Mouse (Mus musculus) bone marrow, adult 2 months (tissue): Measurements from ENCODE around the gene Panx3. TPM values are rescaled to one million over a fixed set of nuclear protein-coding genes. Genes with fewer than 3 reads are reported as not detected.

ENCODE experiments used
- H3K27ac ChIP-seq: fragments of 200-500 bp; 2 replicates; pipeline ENCODE4 v1.5.1; 2012; ENCODE audit warnings: low read depth, mild to moderate bottlenecking, control low read depth, inconsistent platforms, low read length; ENCODE audit not compliant: control insufficient read depth, poor library complexity, insufficient read depth
- H3K4me1 ChIP-seq: fragments of 200-500 bp; 2 replicates; pipeline ENCODE4 v1.6.1; 2011; ENCODE audit warnings: low read length; ENCODE audit not compliant: control insufficient read depth, insufficient read depth
- H3K4me3 ChIP-seq: fragments of 200-500 bp; replicated peaks from 2 replicates; pipeline ENCODE3; 2011; ENCODE audit warnings: mild to moderate bottlenecking, low read depth, low read length, control low read depth; ENCODE audit not compliant: control insufficient read depth
- CTCF ChIP-seq: fragments of 200-500 bp; IDR thresholded peaks from 2 replicates; pipeline ENCODE4 v1.5.1; 2011; ENCODE audit warnings: low read length, control low read depth; ENCODE audit not compliant: control insufficient read depth, insufficient read depth
- POLR2A ChIP-seq: fragments of 200-500 bp; IDR thresholded peaks from 2 replicates; pipeline ENCODE4 v1.6.1; 2011; ENCODE audit warnings: low read depth, mild to moderate bottlenecking, control low read depth, low read length, borderline replicate concordance; ENCODE audit not compliant: control insufficient read depth
- WGBS: fragments of 180-500 bp; shearing (Covaris S2); methylation state at CpG from one replicate; pipeline ENCODE4 v1.1.7; 2018; 5-methylcytosine and 5-hydroxymethylcytosine counted together
- polyA plus RNA-seq: library from polyadenylated mRNA; stranded (reverse); fragments of >200 nt; gene quantifications from 2 replicates; pipeline ENCODE4 v1.2.4, GENCODE M21; 2011; ENCODE audit warnings: low replicate concordance; ENCODE audit not compliant: missing spikeins, insufficient read depth, insufficient read length

The Panx3 gene
- polyA plus RNA-seq, 1 experiment, result not detected

DNA sequence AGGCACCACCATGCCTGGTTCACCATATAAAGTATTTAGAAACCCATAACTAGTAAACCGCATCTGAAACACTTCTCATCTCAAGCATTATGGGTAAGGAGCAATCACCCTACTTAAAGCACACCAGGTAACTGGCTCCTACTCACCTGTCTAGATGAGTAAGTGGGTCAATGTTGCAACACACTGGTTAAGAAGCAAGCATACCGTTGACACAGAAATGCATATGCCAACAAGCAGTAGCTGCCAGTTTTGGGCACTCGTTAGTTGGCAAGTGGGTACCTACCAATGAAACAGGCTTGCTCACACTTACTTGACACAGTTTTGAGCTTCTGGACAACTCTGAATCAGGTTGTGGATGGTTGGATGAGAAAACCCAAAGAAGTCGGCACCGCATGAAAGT, 18.4 kb downstream of the Panx3 start:
- TF ChIP-seq POLR2A (no peak), CTCF (no peak)
- 89% methylated on average over 5 of the region's 5 CpGs for WGBS
- Histone ChIP-seq H3K27ac (no peak overlapping the region), H3K4me1 (no peaks in the 10 kb centered on the region), H3K4me3 (no peak overlapping the region)

DNA sequence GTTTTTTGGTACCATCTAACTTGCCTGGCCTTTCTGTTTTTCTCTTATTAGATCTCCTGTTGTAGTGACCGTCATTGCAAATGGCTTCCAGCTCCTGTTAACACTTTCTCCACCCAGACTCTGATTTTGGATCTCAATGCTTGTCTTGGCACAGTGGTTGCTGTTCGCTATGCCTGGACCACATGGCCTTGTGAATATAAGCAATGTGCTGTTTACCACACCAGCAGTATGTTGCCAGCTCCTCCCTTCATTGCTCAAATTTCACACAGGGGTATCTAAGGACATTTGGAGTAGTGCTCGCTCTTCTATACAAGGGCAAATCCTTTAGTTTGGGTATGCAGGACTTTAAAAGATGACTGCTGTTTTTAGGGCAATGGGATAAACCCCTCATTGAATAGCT, 22.8 kb downstream of the Panx3 start:
- Histone ChIP-seq H3K4me3 (no peak overlapping the region), H3K27ac (no peak overlapping the region), H3K4me1 (no peaks in the 10 kb centered on the region)
- WGBS, result 84% methylated on average over 3 of the region's 3 CpGs
- no peak for TF ChIP-seq POLR2A
- TF ChIP-seq CTCF, result no peak

DNA sequence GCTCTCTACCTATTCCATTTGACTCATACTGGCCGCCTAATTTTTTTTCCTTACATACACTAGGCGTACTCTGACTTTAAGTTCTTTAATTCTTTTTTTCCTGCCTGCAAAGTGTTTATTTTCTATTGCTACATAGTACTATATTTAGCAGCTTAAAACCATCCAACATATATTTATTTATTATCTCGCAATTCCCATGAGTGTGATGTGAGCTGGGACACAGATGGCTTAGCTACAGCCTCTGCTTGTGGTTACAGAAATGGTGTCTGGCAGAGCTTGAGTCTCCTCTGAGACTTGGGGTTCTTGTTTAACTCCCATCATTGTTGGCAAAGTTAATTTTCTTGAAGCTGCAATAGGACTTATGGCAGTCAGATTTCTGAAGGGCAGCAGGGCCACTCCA, 30.3 kb downstream of the Panx3 start:
- WGBS, result 78% methylated on average over 3 of the region's 3 CpGs
- TF ChIP-seq POLR2A, result no peak
- TF ChIP-seq CTCF, result no peak
- H3K27ac ChIP-seq, result no peak overlapping the region
- no peak overlapping the region for H3K4me3 ChIP-seq
- H3K4me1 ChIP-seq, result no peaks in the 10 kb centered on the region

DNA sequence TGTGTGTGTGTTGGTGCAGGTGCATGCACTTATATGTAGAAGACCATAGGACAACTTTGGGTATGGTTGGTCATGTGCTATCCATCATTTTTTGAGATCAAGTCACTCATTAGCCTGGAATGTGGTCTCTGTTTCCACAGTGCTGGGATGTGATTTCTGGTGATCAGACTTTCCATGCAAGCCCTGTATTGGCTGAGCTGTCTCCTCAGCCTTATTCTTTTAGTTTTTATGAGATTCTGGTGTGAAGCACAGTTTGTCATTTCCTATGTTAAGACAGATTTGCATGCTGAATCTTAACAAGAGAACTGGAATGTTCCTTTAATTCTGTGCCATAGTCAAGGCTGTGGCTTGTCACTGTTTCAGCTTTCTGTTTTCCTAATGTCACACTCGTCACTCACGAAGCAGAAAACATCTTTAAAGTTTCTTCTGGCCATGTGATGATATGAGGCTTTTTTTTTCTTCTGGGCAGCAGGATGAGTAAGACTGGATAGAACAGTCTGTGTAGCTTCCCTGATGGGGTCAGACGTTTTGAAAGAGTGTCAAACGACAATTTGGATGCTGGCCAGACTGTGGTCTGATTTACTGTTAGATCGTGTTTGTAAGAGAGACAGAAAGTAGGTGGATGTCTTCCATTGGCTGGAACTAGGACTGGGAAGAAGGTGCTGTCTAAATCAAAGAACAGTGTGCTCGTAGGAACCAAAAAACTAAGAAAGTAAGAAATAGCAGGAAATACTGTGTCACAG, 32.1 kb downstream of the Panx3 start:
- TF ChIP-seq POLR2A, result no peak
- TF ChIP-seq CTCF, result no peak
- Histone ChIP-seq H3K4me1 (no peaks in the 10 kb centered on the region), H3K27ac (no peak overlapping the region), H3K4me3 (no peak overlapping the region)
- 41% methylated on average over 6 of the region's 6 CpGs for WGBS

DNA sequence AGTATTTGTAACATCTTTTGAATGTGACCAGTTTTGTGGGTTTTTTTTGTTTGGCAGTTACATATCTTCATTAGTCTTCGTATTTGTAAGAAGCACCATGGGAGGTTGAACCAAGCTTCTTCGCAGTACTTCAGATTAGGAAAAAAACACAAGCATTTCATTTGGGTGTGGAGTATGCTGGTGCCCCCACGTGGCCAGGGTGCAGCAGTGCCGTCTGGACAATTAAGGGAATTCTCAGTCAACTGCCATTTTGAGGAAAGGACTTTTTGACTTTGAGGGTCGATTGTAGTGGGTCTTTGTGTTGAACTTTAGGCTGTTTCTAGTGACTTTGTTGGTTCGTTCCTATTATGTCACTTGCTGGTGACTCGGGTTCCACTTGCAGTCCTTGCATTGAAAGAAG, 32.7 kb downstream of the Panx3 start:
- Histone ChIP-seq H3K4me3 (no peak overlapping the region), H3K27ac (no peak overlapping the region), H3K4me1 (no peaks in the 10 kb centered on the region)
- TF ChIP-seq POLR2A (no peak), CTCF (peak; percentile 70)
- WGBS, result 27% methylated on average over 7 of the region's 7 CpGs

DNA sequence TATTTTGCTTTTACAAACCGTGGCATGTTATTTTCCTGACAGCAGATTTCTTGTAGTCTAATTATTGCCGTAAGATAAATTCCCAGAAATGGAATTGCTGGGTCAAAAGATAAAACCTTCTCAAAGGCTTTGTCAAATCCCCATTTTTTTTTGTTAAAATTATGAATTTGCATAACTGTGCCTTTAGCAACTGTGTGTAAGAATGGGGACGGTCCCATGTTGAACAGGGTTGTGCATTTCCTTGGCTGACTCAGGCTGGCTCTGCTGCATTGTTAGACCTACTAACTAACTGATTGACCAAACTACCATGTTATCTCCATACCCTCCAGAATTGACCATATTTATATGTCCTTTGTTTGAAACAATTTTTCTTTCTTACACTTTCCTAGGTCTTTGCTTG, 34.8 kb downstream of the Panx3 start:
- 84% methylated on average over 3 of the region's 3 CpGs for whole genome bisulfite sequencing
- Histone ChIP-seq H3K4me1 (no peaks in the 10 kb centered on the region), H3K27ac (no peak overlapping the region), H3K4me3 (no peak overlapping the region)
- no peak for TF ChIP-seq POLR2A
- no peak for TF ChIP-seq CTCF

DNA sequence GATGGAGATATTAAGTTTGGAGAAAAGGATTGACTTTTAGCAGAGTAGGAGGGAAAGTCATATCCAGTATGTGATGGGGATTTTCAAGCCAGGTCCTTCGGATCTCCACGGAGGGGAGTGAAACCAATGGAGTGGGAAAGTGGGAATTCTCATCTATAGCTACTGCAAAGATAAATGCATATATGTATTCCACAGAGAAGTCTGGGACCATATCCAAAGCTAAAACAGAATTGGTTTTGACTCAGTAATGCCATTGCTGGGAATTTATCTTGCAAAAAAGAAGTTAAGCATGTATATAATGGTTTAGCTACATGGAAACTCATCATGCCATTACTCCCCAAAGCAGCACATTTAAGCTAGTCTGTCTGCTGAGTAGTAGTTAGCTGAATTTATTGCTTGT, 36.7 kb downstream of the Panx3 start:
- H3K27ac ChIP-seq, result no peak overlapping the region
- no peaks in the 10 kb centered on the region for H3K4me1 ChIP-seq
- no peak for TF ChIP-seq CTCF
- no peak for TF ChIP-seq POLR2A
- H3K4me3 ChIP-seq, result no peak overlapping the region
- 83% methylated on average over 2 of the region's 2 CpGs for WGBS

DNA sequence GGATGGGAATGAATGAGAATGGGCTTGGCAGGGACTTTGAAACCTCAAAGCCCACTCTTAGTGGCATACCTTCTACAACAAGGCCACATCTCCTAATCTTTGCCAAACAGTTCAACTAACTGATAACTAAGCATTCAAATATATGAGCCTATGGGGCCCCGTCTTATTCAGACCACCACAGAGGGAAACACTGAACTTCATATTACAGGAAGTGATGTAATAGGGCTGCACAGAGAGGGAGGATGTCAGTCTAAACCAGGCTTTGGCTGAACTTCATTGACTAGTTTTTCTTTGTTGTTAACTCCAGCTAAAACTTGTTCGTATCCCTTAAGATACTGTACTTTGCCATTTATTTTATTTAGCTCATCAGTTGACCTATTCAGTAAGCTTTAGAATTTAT, 39.1 kb downstream of the Panx3 start:
- Histone ChIP-seq H3K27ac (no peak overlapping the region), H3K4me1 (no peaks in the 10 kb centered on the region), H3K4me3 (no peak overlapping the region)
- TF ChIP-seq CTCF, result no peak
- no peak for TF ChIP-seq POLR2A
- WGBS, result 49% methylated on average over 2 of the region's 2 CpGs

DNA sequence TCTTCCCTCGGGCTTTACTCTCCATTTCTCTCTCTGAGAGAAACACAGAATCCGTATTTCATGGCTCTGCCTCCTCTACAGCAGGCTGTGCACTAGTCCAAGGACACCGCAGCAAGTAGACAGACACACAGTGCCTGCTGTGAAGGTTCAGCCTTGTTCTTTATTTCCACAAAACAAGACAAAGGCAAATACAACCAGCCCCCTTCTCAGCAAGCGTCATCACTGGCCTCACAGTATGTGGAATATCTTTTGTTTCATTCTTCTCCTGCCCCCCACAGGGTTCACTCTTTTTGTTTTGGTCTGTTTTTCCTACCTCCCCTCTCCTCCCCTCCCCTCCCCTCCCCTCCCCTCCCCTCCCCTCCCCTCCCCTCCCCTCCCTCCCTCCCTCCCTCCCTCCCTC, 40.5 kb downstream of the Panx3 start:
- Histone ChIP-seq H3K4me3 (no peak overlapping the region), H3K4me1 (no peaks in the 10 kb centered on the region), H3K27ac (no peak overlapping the region)
- 85% methylated on average over 4 of the region's 4 CpGs for WGBS
- no peak for TF ChIP-seq CTCF
- no peak for TF ChIP-seq POLR2A
